In genomic region chr7:139536331-139536730, GRCm38 (mm10) we compare ENCODE assay signal across 17 mouse cellular contexts. TPM values are rescaled to one million over a fixed set of nuclear protein-coding genes. Genes with fewer than 3 reads are reported as not detected.
DNase-seq lines count a peak whose midpoint lies in the region; ATAC-seq lines count a peak whose summit lies in the region.
"Had no signal": no experiment of that assay in that cellular context is flagged by ENCODE, and none has a peak within 500 bp of the region (broad histone marks: within the 10 kb centered on the region; RNA-seq: fewer than 3 reads in every experiment).

No protein-coding gene starts in this region.

- intact Hi-C loops in heart, postnatal 10 days (cut with DNase I) = no loop called here

- no peak overlapping the region for H3K9ac ChIP-seq in kidney, embryonic 14.5 days (ENCODE audit: low read depth, low read length)
- H3K9ac ChIP-seq: hindbrain, embryonic 13.5 days; intestine, embryonic 15.5 days; midbrain, embryonic 15.5 days; stomach, embryonic 15.5 days had no signal

- H3K27ac ChIP-seq in heart, embryonic 10.5 days = no peak overlapping the region
- H3K27ac ChIP-seq in kidney, embryonic 14.5 days (ENCODE audit: low read depth, low read length) = no peak overlapping the region
- H3K27ac ChIP-seq: hindbrain, embryonic 13.5 days; intestine, embryonic 15.5 days; midbrain, embryonic 15.5 days; stomach, embryonic 15.5 days had no signal

- H3K9me3 ChIP-seq in heart, embryonic 10.5 days = no peaks in the 10 kb centered on the region
- no peaks in the 10 kb centered on the region for H3K9me3 ChIP-seq in kidney, embryonic 14.5 days (ENCODE audit: control insufficient read depth, low read length)
- H3K9me3 ChIP-seq: hindbrain, embryonic 13.5 days; intestine, embryonic 15.5 days; midbrain, embryonic 15.5 days; stomach, embryonic 15.5 days had no signal

- H3K4me3 ChIP-seq in heart, embryonic 10.5 days = no peak overlapping the region
- H3K4me3 ChIP-seq in kidney, embryonic 14.5 days (ENCODE audit: low read length) = no peak overlapping the region
- H3K4me3 ChIP-seq: hindbrain, embryonic 13.5 days; intestine, embryonic 15.5 days; midbrain, embryonic 15.5 days; stomach, embryonic 15.5 days had no signal

- H3K27me3 ChIP-seq in heart, embryonic 10.5 days (ENCODE audit: insufficient read depth, poor library complexity, severe bottlenecking) = peaks cover 10% of the 10 kb centered on the region
- no peaks in the 10 kb centered on the region for H3K27me3 ChIP-seq in kidney, embryonic 14.5 days (ENCODE audit: control insufficient read depth, insufficient read depth, low read length)
- H3K27me3 ChIP-seq: intestine, embryonic 15.5 days; stomach, embryonic 15.5 days had no signal

- peaks cover 70% of the 10 kb centered on the region for H3K36me3 ChIP-seq in heart, embryonic 10.5 days
- H3K36me3 ChIP-seq in kidney, embryonic 14.5 days (ENCODE audit: control insufficient read depth, insufficient read depth, low read length) = 0 out of 2 replicates have a peak, but pooled peaks cover 3% of the 10 kb centered on the region
- H3K36me3 ChIP-seq: hindbrain, embryonic 13.5 days; midbrain, embryonic 15.5 days had no signal

- 80% methylated on average over 5 of the region's 5 CpGs for WGBS in heart, embryonic 10.5 days
- 87% methylated on average over 5 of the region's 5 CpGs for WGBS in kidney, embryonic 14.5 days

- DNase-seq in heart, adult 11 months = peak; percentile 93
- DNase-seq in heart, embryonic 10.5 days (ENCODE audit: low spot score) = no peak
- DNase-seq in brain, adult 2 months (ENCODE audit: low read depth, low spot score) = peak; percentile 41
- DNase-seq in cerebellum, postnatal 25 days = peak; percentile 69 to 77
- DNase-seq in heart, postnatal 10 days = peak; percentile 82 to 88
- DNase-seq: adrenal gland, postnatal 36 days; lung, adult 18-20 months; spleen, adult 18-20 months had no signal

- no peak; the same call in 1 of the 2 replicates for ATAC-seq in kidney, embryonic 14.5 days (ENCODE audit: low FRiP score, low TSS enrichment)
- ATAC-seq in megakaryocyte progenitor cell, adult 5-6 weeks (replicated peaks; ENCODE audit: poor library complexity) = no peak
- ATAC-seq: forebrain, embryonic 14.5 days; intestine, embryonic 15.5 days; midbrain, embryonic 15.5 days had no signal

- no peaks in the 10 kb centered on the region for H3K4me1 ChIP-seq in heart, embryonic 10.5 days
- H3K4me1 ChIP-seq in kidney, embryonic 14.5 days (ENCODE audit: control insufficient read depth, insufficient read depth, low read length) = no peaks in the 10 kb centered on the region
- H3K4me1 ChIP-seq: intestine, embryonic 15.5 days; stomach, embryonic 15.5 days had no signal

- no peak overlapping the region for H3K4me2 ChIP-seq in kidney, embryonic 14.5 days (replicated peaks; ENCODE audit: low read depth, low read length)
- H3K4me2 ChIP-seq: hindbrain, embryonic 13.5 days; intestine, embryonic 15.5 days; midbrain, embryonic 15.5 days; stomach, embryonic 15.5 days had no signal

RNA-seq across cellular contexts. Expression of gene Nkx6-2, which starts 46.3 kb away (rescaled TPM):
- 1.2 TPM in 1 of 2 replicates, not detected in the other for polyA plus RNA-seq in heart, embryonic 10.5 days (2016; fragmentation: Nextera tagmentation; extraction: Ambion mirVana)
- total RNA-seq in heart, postnatal 10 days (2021) = under 1 TPM in 1 of 2 experiments, not detected in 1; 0.26 TPM
- not detected in 2 replicates for polyA plus RNA-seq in kidney, embryonic 14.5 days (2014; fragmentation: Nextera tagmentation; extraction: Ambion mirVana)
- not detected in 2 replicates for total RNA-seq in megakaryocyte progenitor cell, adult 5-6 weeks (2015)
- total RNA-seq in megakaryocyte progenitor cell, adult 5-6 weeks (2017) = not detected in 2 replicates
- total RNA-seq: adrenal gland, postnatal 36 days; liver, adult 2 months had no signal
- polyA plus RNA-seq: kidney, embryonic 16.5 days; liver, adult 2 months had no signal
